Mouse (Mus musculus): ENCODE data around the gene Maf. TPM values are rescaled to one million over a fixed set of nuclear protein-coding genes. Genes with fewer than 3 reads are reported as not detected.

Gene Maf
- polyA plus RNA-seq, 1 experiment = 0.26 TPM

- H3K4me3 ChIP-seq (replicated peaks) = no peak overlapping the region
- H3K9me3 ChIP-seq (ENCODE audit: control insufficient read depth, low read length) = no peaks in the 10 kb centered on the region
- no peak for TF ChIP-seq GATA1 (IDR thresholded peaks at IDR 0.05; ENCODE audit: low read length)
- TF ChIP-seq TAL1 (IDR thresholded peaks at IDR 0.05; ENCODE audit: low read length) = no peak
- H3K27me3 ChIP-seq (ENCODE audit: control insufficient read depth) = peaks cover 45% of the 10 kb centered on the region
- no peaks in the 10 kb centered on the region for H3K4me1 ChIP-seq (ENCODE audit: control insufficient read depth)
- H3K36me3 ChIP-seq (ENCODE audit: control insufficient read depth) = no peaks in the 10 kb centered on the region
Observed at GRCm38 (mm10) chr8:115708936-115709780, 1.6 kb upstream of the Maf start.

- Histone ChIP-seq H3K9me3 (ENCODE audit: control insufficient read depth, low read length) (no peaks in the 10 kb centered on the region), H3K4me1 (ENCODE audit: control insufficient read depth) (no peaks in the 10 kb centered on the region), H3K36me3 (ENCODE audit: control insufficient read depth) (no peaks in the 10 kb centered on the region), H3K4me3 (replicated peaks) (peak overlapping the region; percentile 44), H3K27me3 (ENCODE audit: control insufficient read depth) (peaks cover 45% of the 10 kb centered on the region)
- TF ChIP-seq TAL1 (IDR thresholded peaks at IDR 0.05; ENCODE audit: low read length) = no peak
Observed at GRCm38 (mm10) chr8:115706861-115707730, 498 bp downstream of the Maf start.

- H3K9me3 ChIP-seq (ENCODE audit: control insufficient read depth, low read length) = no peaks in the 10 kb centered on the region
- peak overlapping the region; percentile 44 for H3K4me3 ChIP-seq (replicated peaks)
- no peaks in the 10 kb centered on the region for H3K36me3 ChIP-seq (ENCODE audit: control insufficient read depth)
- peaks cover 45% of the 10 kb centered on the region for H3K27me3 ChIP-seq (ENCODE audit: control insufficient read depth)
- no peaks in the 10 kb centered on the region for H3K4me1 ChIP-seq (ENCODE audit: control insufficient read depth)
- TF ChIP-seq GATA1 (IDR thresholded peaks at IDR 0.05; ENCODE audit: low read length) (no peak), TAL1 (IDR thresholded peaks at IDR 0.05; ENCODE audit: low read length) (no peak)
Observed at GRCm38 (mm10) chr8:115706411-115706860, 1.2 kb downstream of the Maf start.

- Histone ChIP-seq H3K9me3 (ENCODE audit: control insufficient read depth, low read length) (no peaks in the 10 kb centered on the region), H3K27me3 (ENCODE audit: control insufficient read depth) (peaks cover 45% of the 10 kb centered on the region), H3K36me3 (ENCODE audit: control insufficient read depth) (no peaks in the 10 kb centered on the region), H3K4me1 (ENCODE audit: control insufficient read depth) (no peaks in the 10 kb centered on the region), H3K4me3 (replicated peaks) (peak overlapping the region; percentile 51)
- TF ChIP-seq GATA1 (IDR thresholded peaks at IDR 0.05; ENCODE audit: low read length) (no peak), TAL1 (IDR thresholded peaks at IDR 0.05; ENCODE audit: low read length) (no peak)
Observed at GRCm38 (mm10) chr8:115705591-115706110, 1.9 kb downstream of the Maf start.

GRCm38 (mm10) chr8:115703056-115703455, 4.5 kb downstream of the Maf start:
- Histone ChIP-seq H3K4me3 (replicated peaks) (no peak overlapping the region), H3K9me3 (ENCODE audit: control insufficient read depth, low read length) (no peaks in the 10 kb centered on the region), H3K36me3 (ENCODE audit: control insufficient read depth) (no peaks in the 10 kb centered on the region), H3K27me3 (ENCODE audit: control insufficient read depth) (peaks cover 37% of the 10 kb centered on the region), H3K4me1 (ENCODE audit: control insufficient read depth) (no peaks in the 10 kb centered on the region)
- TF ChIP-seq GATA1 (IDR thresholded peaks at IDR 0.05; ENCODE audit: low read length) (no peak), TAL1 (IDR thresholded peaks at IDR 0.05; ENCODE audit: low read length) (no peak)

- Histone ChIP-seq H3K9me3 (ENCODE audit: control insufficient read depth, low read length) (no peaks in the 10 kb centered on the region), H3K36me3 (ENCODE audit: control insufficient read depth) (no peaks in the 10 kb centered on the region), H3K27me3 (ENCODE audit: control insufficient read depth) (peaks cover 16% of the 10 kb centered on the region), H3K4me3 (replicated peaks) (no peak overlapping the region), H3K4me1 (ENCODE audit: control insufficient read depth) (no peaks in the 10 kb centered on the region)
- TF ChIP-seq TAL1 (IDR thresholded peaks at IDR 0.05; ENCODE audit: low read length) (no peak), GATA1 (IDR thresholded peaks at IDR 0.05; ENCODE audit: low read length) (no peak)
Observed at GRCm38 (mm10) chr8:115701001-115701400, 6.6 kb downstream of the Maf start.

DNA sequence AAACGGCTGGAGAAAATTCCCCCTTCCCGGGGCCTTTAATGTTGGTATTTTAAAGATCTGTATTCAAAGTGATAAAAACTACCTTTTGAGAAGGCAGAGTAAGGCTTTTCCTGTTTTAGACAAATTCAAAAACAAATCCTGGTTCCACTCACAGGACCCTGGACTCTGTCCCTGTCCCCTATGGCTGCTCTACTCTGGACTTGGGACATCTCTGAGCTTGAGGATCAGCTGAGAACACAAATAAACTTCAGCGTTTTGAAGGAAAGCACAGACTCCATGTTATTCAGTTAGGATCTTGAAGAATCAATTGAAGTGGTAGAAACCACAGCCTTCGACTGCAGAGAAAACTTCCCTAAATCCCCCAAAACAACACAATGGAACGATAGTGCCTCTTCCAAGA, 8.4 kb downstream of the Maf start:
- H3K36me3 ChIP-seq (ENCODE audit: control insufficient read depth) = no peaks in the 10 kb centered on the region

GRCm38 (mm10) chr8:115697410-115697809, 10.2 kb downstream of the Maf start:
- Histone ChIP-seq H3K9me3 (ENCODE audit: control insufficient read depth, low read length) (no peaks in the 10 kb centered on the region), H3K36me3 (ENCODE audit: control insufficient read depth) (no peaks in the 10 kb centered on the region), H3K4me1 (ENCODE audit: control insufficient read depth) (no peaks in the 10 kb centered on the region), H3K4me3 (replicated peaks) (no peak overlapping the region), H3K27me3 (ENCODE audit: control insufficient read depth) (no peaks in the 10 kb centered on the region)
- TF ChIP-seq GATA1 (IDR thresholded peaks at IDR 0.05; ENCODE audit: low read length) = no peak
- no peak for TF ChIP-seq TAL1 (IDR thresholded peaks at IDR 0.05; ENCODE audit: low read length)

More for the DNA sequence above, 8.4 kb downstream of the Maf start:
- H3K4me3 ChIP-seq (replicated peaks) = no peak overlapping the region
- no peak for TF ChIP-seq TAL1 (IDR thresholded peaks at IDR 0.05; ENCODE audit: low read length)
- TF ChIP-seq GATA1 (IDR thresholded peaks at IDR 0.05; ENCODE audit: low read length) = no peak
- H3K9me3 ChIP-seq (ENCODE audit: control insufficient read depth, low read length) = no peaks in the 10 kb centered on the region
- no peaks in the 10 kb centered on the region for H3K4me1 ChIP-seq (ENCODE audit: control insufficient read depth)
- no peaks in the 10 kb centered on the region for H3K27me3 ChIP-seq (ENCODE audit: control insufficient read depth)

DNA sequence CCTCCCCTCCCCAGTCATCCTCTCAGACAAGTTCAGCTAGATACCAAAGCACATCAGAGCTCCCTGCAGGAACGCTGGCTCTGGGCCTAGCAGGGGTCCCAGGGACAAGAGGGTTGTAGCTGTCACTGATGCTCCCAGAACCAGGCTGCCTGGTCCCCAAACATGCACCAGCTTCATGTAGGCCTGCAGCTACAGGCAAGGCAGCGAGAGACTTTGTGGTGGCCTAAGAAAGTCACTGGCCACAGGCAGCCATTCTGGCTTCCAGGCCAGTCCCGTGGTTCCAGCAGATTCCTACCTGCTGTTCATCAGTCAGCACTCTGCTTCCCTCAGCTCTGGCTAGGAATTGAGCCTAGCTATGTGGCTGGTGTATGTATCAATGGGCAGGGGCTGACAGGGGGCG, 10.9 kb downstream of the Maf start:
- H3K9me3 ChIP-seq (ENCODE audit: control insufficient read depth, low read length) = no peaks in the 10 kb centered on the region
- H3K4me1 ChIP-seq (ENCODE audit: control insufficient read depth) = no peaks in the 10 kb centered on the region
- no peaks in the 10 kb centered on the region for H3K27me3 ChIP-seq (ENCODE audit: control insufficient read depth)
- H3K4me3 ChIP-seq (replicated peaks) = no peak overlapping the region
- no peak for TF ChIP-seq TAL1 (IDR thresholded peaks at IDR 0.05; ENCODE audit: low read length)
- H3K36me3 ChIP-seq (ENCODE audit: control insufficient read depth) = no peaks in the 10 kb centered on the region

All from erythroblast, embryonic 14.5 days (primary cell).